Mouse (Mus musculus) embryo, embryonic 10 days (tissue): ENCODE results near the gene Bean1.

ENCODE experiments used
- DNase-seq: peaks from one replicate; pipeline ENCODE4 v3.0.0-alpha.2; 2015; ENCODE audit warnings: low spot score

Bean1 gene

DNA sequence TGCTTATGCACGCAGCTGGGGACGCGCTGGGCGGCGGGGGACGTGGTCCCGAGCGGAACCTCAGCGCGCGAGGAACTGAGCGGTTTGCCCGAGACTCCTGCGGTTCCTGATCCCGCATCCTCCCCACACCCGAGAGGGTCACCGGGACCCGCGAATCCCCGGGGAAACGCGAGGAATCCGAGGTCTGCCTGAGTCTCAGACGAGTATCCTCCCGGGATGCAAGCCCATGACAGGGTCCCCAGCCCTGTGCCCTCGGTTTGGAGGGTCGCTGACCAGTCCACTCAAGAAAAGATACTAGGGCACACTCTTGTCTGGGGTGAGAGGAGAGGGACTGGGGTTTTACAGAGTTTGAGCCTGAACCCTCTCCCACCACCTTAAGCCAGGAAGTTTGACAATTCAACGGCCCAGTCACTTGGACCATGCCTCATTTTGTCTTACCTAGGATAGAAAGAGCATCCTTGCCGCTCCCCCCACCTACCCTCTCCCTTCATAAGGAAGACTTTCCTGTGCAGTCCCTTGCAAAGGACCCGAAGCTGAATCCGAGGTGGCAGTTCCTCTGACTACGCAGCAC lies 893 bp downstream of the Bean1 start:
- peak; percentile 16 for DNase-seq

- DNase-seq: no peak
These were observed 2.2 kb downstream of the Bean1 start for GRCm38 (mm10) chr8:104172420-104172819.

- no peak for DNase-seq
These were observed 5.7 kb downstream of the Bean1 start for GRCm38 (mm10) chr8:104175848-104176527.

GRCm38 (mm10) chr8:104177054-104177453 lies 6.8 kb downstream of the Bean1 start:
- no peak for DNase-seq

- DNase-seq: no peak
These were observed 14.7 kb downstream of the Bean1 start for GRCm38 (mm10) chr8:104184905-104185304.

- no peak for DNase-seq
These were observed 16.6 kb downstream of the Bean1 start for GRCm38 (mm10) chr8:104186827-104187226.

GRCm38 (mm10) chr8:104187622-104188021 lies 17.4 kb downstream of the Bean1 start:
- no peak for DNase-seq

DNA sequence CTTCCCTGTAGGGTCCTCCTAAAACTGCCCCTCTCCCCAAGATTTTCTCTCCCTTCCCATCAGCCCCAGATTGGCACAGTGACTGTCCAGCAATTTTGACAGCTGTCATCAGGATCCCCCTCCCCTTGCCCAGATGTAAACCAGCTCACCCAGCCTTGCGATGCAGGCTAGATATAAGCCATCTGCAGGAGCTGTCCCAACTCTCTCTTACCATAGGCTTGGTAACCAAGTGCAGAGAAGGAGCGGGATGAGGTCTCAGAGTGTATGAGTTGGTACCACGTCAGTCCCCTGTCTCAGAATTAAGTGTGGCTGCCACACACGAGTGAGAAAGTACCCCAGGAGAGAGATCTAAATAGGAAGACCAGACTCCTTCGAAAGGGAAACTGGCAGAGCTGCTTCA lies 18.2 kb downstream of the Bean1 start:
- DNase-seq: no peak

DNA sequence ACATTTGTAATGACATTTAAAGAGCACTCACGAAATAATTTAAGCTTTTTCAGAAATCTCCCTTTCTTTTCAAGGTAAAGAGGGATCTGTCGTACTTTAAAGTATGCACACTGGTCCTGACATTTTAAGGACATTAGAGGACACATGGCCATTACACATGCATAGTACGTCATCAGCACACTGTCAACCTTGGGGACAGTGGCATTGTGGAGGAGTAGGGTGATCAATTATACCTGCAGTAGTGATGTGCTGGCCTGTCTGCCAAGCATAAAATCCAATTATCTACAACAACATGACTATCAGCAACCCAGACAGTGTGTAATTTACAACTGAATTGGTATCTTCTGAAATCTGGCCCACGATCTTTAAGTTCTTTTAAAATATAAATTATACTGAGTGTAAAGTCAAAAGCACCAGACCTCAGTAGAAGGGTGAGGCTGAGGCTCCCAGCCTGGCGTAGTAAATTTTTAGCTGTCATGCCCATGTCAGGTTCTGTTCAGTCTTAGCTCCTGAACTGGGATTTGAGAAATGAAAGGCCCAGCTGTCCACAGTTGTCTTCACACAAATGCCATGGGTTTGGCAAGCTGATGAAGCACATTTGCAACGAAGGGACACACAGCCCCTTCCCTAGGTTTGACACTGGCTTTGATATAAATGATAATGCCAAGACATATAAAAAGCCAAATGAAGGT lies 20.7 kb downstream of the Bean1 start:
- no peak for DNase-seq

DNA sequence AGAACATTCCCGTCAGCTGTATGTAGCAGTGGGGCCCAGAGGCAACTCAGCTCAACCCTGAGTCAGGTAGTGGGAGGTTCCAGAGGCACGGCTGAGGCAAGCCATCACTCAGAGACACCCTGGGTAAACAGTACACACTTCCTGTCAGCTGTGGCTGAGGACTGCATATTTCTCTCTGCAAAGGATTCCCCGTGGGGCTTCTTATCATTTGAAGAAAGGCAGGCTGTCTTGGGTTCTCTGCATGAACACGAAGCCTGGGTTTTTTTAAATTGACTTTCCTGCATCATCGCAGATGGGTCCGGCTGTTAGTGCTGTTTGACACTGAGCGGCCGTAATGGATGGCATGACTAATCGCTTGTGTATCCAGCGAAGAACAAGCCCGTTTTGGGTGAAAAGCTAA lies 21.3 kb downstream of the Bean1 start:
- DNase-seq: peak; percentile 66

DNA sequence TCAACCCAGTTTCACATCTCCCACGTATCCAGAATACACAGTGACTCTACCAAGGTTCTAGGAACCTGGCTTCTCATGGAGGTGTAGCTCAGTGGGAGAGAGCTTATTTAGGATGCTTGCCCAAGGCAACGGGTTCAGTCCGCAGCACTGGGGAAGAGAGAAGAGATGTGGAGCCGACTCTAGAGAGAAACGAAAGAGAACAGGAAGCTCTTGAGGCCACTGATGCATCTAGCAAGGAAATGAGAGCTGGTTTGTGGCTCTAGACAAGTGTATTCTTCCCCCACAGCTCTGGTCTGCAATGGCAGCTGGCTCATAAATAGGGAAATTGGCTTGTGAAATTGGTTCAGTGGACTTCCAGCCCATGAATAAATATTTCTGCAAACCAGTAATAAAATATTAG lies 29.6 kb downstream of the Bean1 start:
- DNase-seq: no peak

DNA sequence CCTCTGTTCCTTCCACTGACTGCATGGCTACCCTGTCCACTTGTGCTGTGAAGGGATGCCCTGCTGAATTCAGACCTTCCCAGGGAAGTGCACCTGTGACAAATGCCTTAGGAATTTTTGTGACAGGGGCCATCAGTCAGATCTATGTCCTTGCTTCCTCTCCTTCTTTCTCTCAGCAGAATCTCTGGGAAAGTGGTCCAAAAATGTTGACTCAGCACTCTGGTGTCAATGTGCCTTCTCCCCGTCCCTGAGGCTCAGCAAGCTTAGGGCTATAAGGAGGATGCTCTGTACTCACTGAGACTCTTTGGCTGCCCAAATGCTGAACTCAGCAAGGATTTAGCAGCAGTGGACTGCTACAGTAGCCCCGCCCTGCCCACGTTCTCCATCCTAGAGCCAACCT lies 31.4 kb downstream of the Bean1 start:
- no peak for DNase-seq

DNA sequence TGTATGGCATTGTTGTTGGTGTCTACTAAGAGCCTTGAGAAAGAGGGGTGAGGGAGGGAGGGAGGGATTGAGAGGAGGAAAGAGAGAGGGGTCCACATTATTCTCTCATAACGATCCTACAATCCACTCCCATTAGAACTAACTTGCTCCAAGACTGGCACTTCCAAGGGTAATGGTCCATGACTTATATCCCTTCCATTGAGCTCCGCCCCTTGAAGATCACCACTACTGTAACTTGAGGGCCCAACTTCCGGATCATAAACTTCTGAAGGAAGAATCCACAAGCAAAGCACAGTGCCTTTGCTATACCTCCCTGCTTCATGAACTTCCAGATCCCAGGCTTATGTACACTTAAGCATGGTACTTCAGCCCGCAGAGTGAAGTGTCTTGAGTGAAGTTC lies 32.1 kb downstream of the Bean1 start:
- DNase-seq: no peak

GRCm38 (mm10) chr8:104205292-104205691 lies 35.0 kb downstream of the Bean1 start:
- no peak for DNase-seq

DNA sequence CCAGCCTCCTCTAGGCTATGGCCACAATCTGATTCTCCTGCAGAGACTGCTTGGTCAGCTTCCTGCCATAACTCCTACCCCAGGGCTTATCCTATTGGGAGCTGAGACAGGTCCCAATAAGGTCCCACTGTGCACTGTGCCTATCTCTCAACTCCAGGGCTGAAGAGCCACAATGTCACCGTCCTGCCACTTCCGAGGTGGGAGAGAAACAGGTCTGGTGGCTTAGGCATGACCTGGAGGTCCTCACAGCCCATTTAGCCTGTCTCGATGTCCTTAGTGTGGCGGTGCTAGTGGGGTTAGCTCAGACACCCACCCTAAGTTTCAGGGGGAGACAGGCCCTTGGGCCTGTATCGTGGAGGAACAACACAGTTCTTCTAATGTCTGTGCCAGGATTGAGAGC lies 47.4 kb downstream of the Bean1 start:
- no peak for DNase-seq

- peak; percentile 48 for DNase-seq
These were observed 48.8 kb downstream of the Bean1 start for GRCm38 (mm10) chr8:104219079-104219478.

GRCm38 (mm10) chr8:104219806-104220205 lies 49.6 kb downstream of the Bean1 start:
- DNase-seq: peak; percentile 89

- DNase-seq: no peak
These were observed 56.8 kb downstream of the Bean1 start for GRCm38 (mm10) chr8:104227048-104227447.

GRCm38 (mm10) chr8:104230377-104230776 lies 60.1 kb downstream of the Bean1 start:
- no peak for DNase-seq

DNA sequence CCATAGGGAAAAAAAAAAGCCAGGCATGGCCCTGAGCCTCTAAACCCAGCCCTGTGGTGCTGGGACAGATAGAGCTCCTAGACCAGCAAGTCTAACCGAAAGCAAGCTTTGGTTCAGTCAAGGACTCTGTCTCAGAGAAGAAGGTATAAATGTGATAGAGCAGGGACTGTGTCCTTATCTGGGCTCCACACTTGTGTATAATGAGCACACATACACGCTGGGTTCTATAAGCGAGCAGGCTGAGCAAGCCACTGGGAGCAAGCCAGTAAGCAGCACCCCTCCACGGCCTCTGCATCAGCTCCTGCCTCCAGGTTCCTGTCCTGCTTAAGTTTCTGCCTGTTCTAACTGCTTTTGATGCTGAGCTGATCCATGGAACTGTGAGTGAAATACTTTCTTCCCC lies 61.8 kb downstream of the Bean1 start:
- no peak for DNase-seq

DNA sequence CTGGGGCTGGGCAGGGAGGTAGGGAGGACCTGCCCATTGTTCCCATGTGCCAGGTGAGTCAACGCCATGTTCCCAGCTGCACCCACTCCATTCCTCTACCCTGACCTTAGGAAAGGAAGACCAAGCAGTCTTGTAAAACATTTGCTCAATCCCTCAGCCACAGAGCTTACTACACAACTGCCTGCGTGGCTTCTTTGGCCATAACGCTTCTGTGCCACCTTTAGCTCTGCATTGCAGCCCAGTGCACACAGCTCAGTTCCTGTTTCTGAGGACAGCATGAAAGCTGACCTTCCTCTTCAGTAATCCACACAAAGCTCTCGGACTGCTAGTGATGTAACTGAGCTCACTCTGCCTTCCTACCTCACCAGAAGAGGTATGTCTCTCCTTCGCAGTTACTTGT lies 62.7 kb downstream of the Bean1 start:
- no peak for DNase-seq

DNA sequence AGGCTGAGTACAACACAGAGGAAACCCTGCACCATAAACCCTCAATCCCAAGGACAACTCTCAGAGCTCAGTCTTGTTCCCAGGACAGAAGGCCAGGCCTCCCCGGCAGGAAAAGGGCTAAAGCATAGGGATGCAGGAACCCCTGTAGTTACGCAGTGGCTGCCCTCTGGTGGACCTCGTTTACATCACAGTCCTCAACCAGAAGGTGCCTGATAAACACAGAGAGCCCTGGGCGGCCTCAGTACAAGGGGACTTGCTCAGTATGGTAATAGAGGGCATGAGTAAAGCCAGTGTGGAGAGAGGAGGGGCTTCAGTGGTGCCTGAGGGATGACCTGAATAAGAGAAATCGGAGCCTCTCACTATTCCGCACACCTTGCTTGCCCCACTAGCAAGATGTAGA lies 64.3 kb downstream of the Bean1 start:
- DNase-seq: peak; percentile 61

- DNase-seq: no peak
These were observed 69.2 kb downstream of the Bean1 start for GRCm38 (mm10) chr8:104239418-104239861.
